ENCODE assay signal across 8 mouse cellular contexts in genomic region chr4:106200241-106200640, GRCm38 (mm10).
DNase-seq lines count a peak whose midpoint lies in the region; ATAC-seq and TF ChIP-seq lines count a peak whose summit lies in the region.

No protein-coding gene starts in this region.

- H3K27ac ChIP-seq in MEL (ENCODE audit: control insufficient read depth, low read depth, low read length): no peak overlapping the region
- 0 out of 2 replicates have a peak overlapping the region, but pooled peaks have one; percentile 48 for H3K27ac ChIP-seq in forebrain, embryonic 12.5 days
- no peak overlapping the region for H3K27ac ChIP-seq in liver, embryonic 11.5 days (ENCODE audit: low read depth, low read length)
- peak overlapping the region; percentile 50; the same call in 1 of the 2 replicates for H3K27ac ChIP-seq in neural tube, embryonic 13.5 days (replicated peaks)

- TF ChIP-seq RAD21 in MEL (IDR thresholded peaks at IDR 0.05; ENCODE audit: low read depth, low read length): no peak

- ATAC-seq in forebrain, embryonic 12.5 days (ENCODE audit: low FRiP score): 0 out of 2 replicates have a peak, but pooled peaks have one; percentile 25
- no peak; the same call in 1 of the 2 replicates for ATAC-seq in liver, embryonic 11.5 days (replicated peaks; ENCODE audit: low FRiP score)
- ATAC-seq in neural tube, embryonic 13.5 days (ENCODE audit: low read depth): peak; percentile 81

- no peak for TF ChIP-seq EP300 in MEL (IDR thresholded peaks at IDR 0.05; ENCODE audit: low read depth in 1 of 2, low read length in 2 of 2)

- no peaks in the 10 kb centered on the region; a peak in 1 of 4 replicates for H3K36me3 ChIP-seq in MEL (ENCODE audit: control insufficient read depth in 1 of 2, insufficient read depth in 2 of 2, low read length in 2 of 2)
- H3K36me3 ChIP-seq in forebrain, embryonic 12.5 days (replicated peaks): no peaks in the 10 kb centered on the region
- no peaks in the 10 kb centered on the region for H3K36me3 ChIP-seq in liver, embryonic 11.5 days (ENCODE audit: control insufficient read depth, insufficient read depth, low read length)
- H3K36me3 ChIP-seq in neural tube, embryonic 13.5 days: no peaks in the 10 kb centered on the region

- intact Hi-C loops in heart, postnatal 25 days (cut with DNase I): no loop called here

- H3K4me2 ChIP-seq in forebrain, embryonic 12.5 days: peak overlapping the region; percentile 30; the same call in 1 of the 2 replicates
- H3K4me2 ChIP-seq in liver, embryonic 11.5 days: no peak overlapping the region
- no peak overlapping the region; the same call in 1 of the 2 replicates for H3K4me2 ChIP-seq in neural tube, embryonic 13.5 days

- H3K4me1 ChIP-seq in MEL (ENCODE audit: control insufficient read depth in 1 of 2, insufficient read depth in 2 of 2, low read length in 2 of 2): peaks cover 0 to 3% of the 10 kb centered on the region in 2 experiments; a peak in 2 of 4 replicates
- H3K4me1 ChIP-seq in forebrain, embryonic 12.5 days: peaks cover 14% of the 10 kb centered on the region
- peaks cover 4% of the 10 kb centered on the region; the same call in 1 of the 2 replicates for H3K4me1 ChIP-seq in liver, embryonic 11.5 days (replicated peaks; ENCODE audit: control insufficient read depth, insufficient read depth, low read length)
- H3K4me1 ChIP-seq in neural tube, embryonic 13.5 days (replicated peaks): peaks cover 26% of the 10 kb centered on the region

- no peak for TF ChIP-seq CTCF in MEL (IDR thresholded peaks at IDR 0.05 in 2 of 3, conservative IDR thresholded peaks at IDR 0.05 in 1 of 3; ENCODE audit: control insufficient read depth in 1 of 3, insufficient read depth in 1 of 3, low read depth in 2 of 3, low read length in 3 of 3, poor library complexity in 1 of 3, severe bottlenecking in 1 of 3)

- no peak for TF ChIP-seq POLR2A in MEL (IDR thresholded peaks at IDR 0.05; ENCODE audit: control insufficient read depth in 1 of 2, insufficient read depth in 1 of 2, low read depth in 1 of 2, low read length in 2 of 2, poor library complexity in 1 of 2)

- no peak overlapping the region for H3K4me3 ChIP-seq in MEL (ENCODE audit: control insufficient read depth in 1 of 2, insufficient read depth in 1 of 2, low read depth in 2 of 2, low read length in 2 of 2)
- H3K4me3 ChIP-seq in forebrain, embryonic 12.5 days (replicated peaks): no peak overlapping the region
- no peak overlapping the region for H3K4me3 ChIP-seq in liver, embryonic 11.5 days (ENCODE audit: low read depth, low read length)
- H3K4me3 ChIP-seq in neural tube, embryonic 13.5 days: no peak overlapping the region

- H3K9me3 ChIP-seq in MEL (replicated peaks; ENCODE audit: insufficient read depth, low read length): no peaks in the 10 kb centered on the region
- no peaks in the 10 kb centered on the region for H3K9me3 ChIP-seq in forebrain, embryonic 12.5 days
- H3K9me3 ChIP-seq in liver, embryonic 11.5 days (ENCODE audit: control insufficient read depth, low read length): no peaks in the 10 kb centered on the region
- H3K9me3 ChIP-seq in neural tube, embryonic 13.5 days: no peaks in the 10 kb centered on the region

- DNase-seq in MEL (ENCODE audit: low read depth, low spot score): peak; percentile 39
- peak; percentile 31 for DNase-seq in heart, postnatal 25 days (ENCODE audit: low spot score)
- DNase-seq in liver, embryonic 11.5 days (ENCODE audit: low spot score): peak; percentile 34
- DNase-seq in frontal cortex, adult 2 months (ENCODE audit: extremely low spot score in 1 of 2, low spot score in 1 of 2): no peak
- no peak for DNase-seq in cerebellum, postnatal 36 days
- no peak for DNase-seq in right cerebral cortex, postnatal 36 days (ENCODE audit: low spot score in 2 of 2)

- no peak overlapping the region for H3K9ac ChIP-seq in MEL (ENCODE audit: control insufficient read depth, low read depth, low read length, poor library complexity, severe bottlenecking)
- no peak overlapping the region for H3K9ac ChIP-seq in forebrain, embryonic 12.5 days
- no peak overlapping the region for H3K9ac ChIP-seq in liver, embryonic 11.5 days (ENCODE audit: low read depth, low read length)
- H3K9ac ChIP-seq in neural tube, embryonic 13.5 days: no peak overlapping the region

- 42% methylated on average over 6 of the region's 6 CpGs for WGBS in forebrain, embryonic 12.5 days
- 58% methylated on average over 6 of the region's 6 CpGs for WGBS in liver, embryonic 11.5 days
- 45% methylated on average over 6 of the region's 6 CpGs for WGBS in neural tube, embryonic 13.5 days

- H3K79me2 ChIP-seq in MEL (ENCODE audit: control insufficient read depth, insufficient read depth, low read length, poor library complexity): no peaks in the 10 kb centered on the region

- H3K27me3 ChIP-seq in MEL (ENCODE audit: control insufficient read depth in 1 of 2, insufficient read depth in 2 of 2, low read length in 2 of 2): no peaks in the 10 kb centered on the region; a peak in 1 of 4 replicates
- H3K27me3 ChIP-seq in forebrain, embryonic 12.5 days: no peaks in the 10 kb centered on the region
- H3K27me3 ChIP-seq in liver, embryonic 11.5 days (replicated peaks; ENCODE audit: control insufficient read depth, insufficient read depth, low read length): no peaks in the 10 kb centered on the region
- H3K27me3 ChIP-seq in neural tube, embryonic 13.5 days: no peaks in the 10 kb centered on the region

TF ChIP-seq in MEL, 35 proteins besides CTCF, POLR2A, EP300 and RAD21:
- TF ChIP-seq TCF12 (IDR thresholded peaks at IDR 0.05; ENCODE audit: low read depth, low read length) (0 out of 2 replicates have a peak, but pooled peaks have one; percentile 9), USF2 (IDR thresholded peaks at IDR 0.05; ENCODE audit: borderline replicate concordance in 1 of 2, insufficient read depth in 1 of 2, low read depth in 1 of 2, low read length in 2 of 2) (no peak), MEF2A (IDR thresholded peaks at IDR 0.05; ENCODE audit: extremely low read depth, insufficient replicate concordance, low read depth, low read length, poor library complexity, severe bottlenecking) (no peak), UBTF (IDR thresholded peaks at IDR 0.05; ENCODE audit: borderline replicate concordance, insufficient read depth, low read depth, low read length) (no peak), POLR2AphosphoS5 (IDR thresholded peaks at IDR 0.05; ENCODE audit: borderline replicate concordance, low read depth, low read length) (no peak)

Comparison
In these comparisons a context has a peak if more than half of its experiments do, and no peak if none do; other contexts are left out.
1. DNase-seq: peak in MEL (single experiment), heart, postnatal 25 days (single experiment) and liver, embryonic 11.5 days (single experiment); none in frontal cortex, adult 2 months (0 of 2), cerebellum, postnatal 36 days (0 of 2) and right cerebral cortex, postnatal 36 days (0 of 2).
2. H3K27ac ChIP-seq: peak in forebrain, embryonic 12.5 days (single experiment) and neural tube, embryonic 13.5 days (single experiment); none in MEL (single experiment) and liver, embryonic 11.5 days (single experiment).